Comparison of ENCODE assay signal across 26 mouse cellular contexts in genomic region chr2:29439396-29439795, GRCm38 (mm10).
A peak's percentile ranks its signal among the peaks of the same experiment; 100 is the strongest.
DNase-seq lines count a peak whose midpoint lies in the region; ATAC-seq and TF ChIP-seq lines count a peak whose summit lies in the region.
"Had no signal": no experiment of that assay in that cellular context is flagged by ENCODE, and none has a peak within 500 bp of the region (broad histone marks: within the 10 kb centered on the region; RNA-seq: fewer than 3 reads in every experiment).

No protein-coding gene starts in this region.

- TF ChIP-seq EP300 in liver, postnatal 0 days (IDR thresholded peaks at IDR 0.05; ENCODE audit: low read depth) = no peak

- no peak overlapping the region for H3K4me2 ChIP-seq in hindbrain, embryonic 14.5 days (replicated peaks)
- H3K4me2 ChIP-seq in liver, postnatal 0 days (ENCODE audit: low read depth, low read length) = no peak overlapping the region
- H3K4me2 ChIP-seq in forebrain, postnatal 0 days (ENCODE audit: low read depth) = no peak overlapping the region
- no peak overlapping the region for H3K4me2 ChIP-seq in intestine, embryonic 15.5 days (replicated peaks)
- H3K4me2 ChIP-seq: heart, embryonic 13.5 days; liver, embryonic 11.5 days had no signal

- TF ChIP-seq POLR2A in brain, embryonic 14.5 days (IDR thresholded peaks at IDR 0.05; ENCODE audit: borderline replicate concordance, extremely low read depth, insufficient read depth, insufficient read length, poor library complexity, severe bottlenecking) = no peak

- H3K27ac ChIP-seq in hindbrain, embryonic 14.5 days = peak overlapping the region; percentile 43; the same call in 1 of the 2 replicates
- H3K27ac ChIP-seq in hindbrain, embryonic 10.5 days = no peak overlapping the region
- peak overlapping the region; percentile 66; the same call in 1 of the 2 replicates for H3K27ac ChIP-seq in liver, postnatal 0 days (ENCODE audit: low read depth)
- H3K27ac ChIP-seq in forebrain, postnatal 0 days (ENCODE audit: low read depth, low read length) = peak overlapping the region; percentile 45; the same call in 1 of the 2 replicates
- no peak overlapping the region for H3K27ac ChIP-seq in intestine, embryonic 15.5 days
- H3K27ac ChIP-seq: heart, embryonic 13.5 days had no signal

- TF ChIP-seq CTCF in liver, postnatal 0 days (IDR thresholded peaks at IDR 0.05; ENCODE audit: low read depth) = no peak
- no peak for TF ChIP-seq CTCF in brain, embryonic 14.5 days (IDR thresholded peaks at IDR 0.05; ENCODE audit: borderline replicate concordance, extremely low read depth, insufficient read depth, insufficient read length)
- TF ChIP-seq CTCF in forebrain, postnatal 0 days (IDR thresholded peaks at IDR 0.05; ENCODE audit: low read depth) = no peak

- H3K36me3 ChIP-seq in hindbrain, embryonic 14.5 days (replicated peaks; ENCODE audit: control insufficient read depth, insufficient read depth) = no peaks in the 10 kb centered on the region
- no peaks in the 10 kb centered on the region for H3K36me3 ChIP-seq in hindbrain, embryonic 10.5 days
- H3K36me3 ChIP-seq in liver, postnatal 0 days (replicated peaks; ENCODE audit: insufficient read depth, low read length) = no peaks in the 10 kb centered on the region
- no peaks in the 10 kb centered on the region for H3K36me3 ChIP-seq in forebrain, postnatal 0 days (ENCODE audit: insufficient read depth)
- no peaks in the 10 kb centered on the region for H3K36me3 ChIP-seq in intestine, embryonic 15.5 days
- H3K36me3 ChIP-seq: heart, embryonic 13.5 days had no signal

- DNase-seq in hindbrain, embryonic 14.5 days (ENCODE audit: low spot score) = no peak
- DNase-seq in hindbrain, embryonic 10.5 days (ENCODE audit: low spot score) = no peak
- DNase-seq in liver, postnatal 0 days = no peak
- DNase-seq in liver = no peak
- peak; percentile 55 for DNase-seq in brain, embryonic 14.5 days (ENCODE audit: low read depth)
- DNase-seq in forebrain, postnatal 0 days = no peak
- DNase-seq: adrenal gland, postnatal 10 days; B cell, adult 2 months; cerebellum, adult 11 months; cerebellum, adult 9-10 months; cerebellum, postnatal 36 days; gastrocnemius, postnatal 10 days; heart, postnatal 10 days; kidney, adult 11 months; kidney, postnatal 36 days; layer of hippocampus, postnatal 36 days; lung, postnatal 4 days; midbrain, embryonic 14.5 days; right cerebral cortex, adult 18-20 months; spleen, adult 18-20 months; thymus, postnatal 14 days had no signal

- no peaks in the 10 kb centered on the region for H3K27me3 ChIP-seq in hindbrain, embryonic 14.5 days (ENCODE audit: control insufficient read depth, insufficient read depth, low read length)
- no peaks in the 10 kb centered on the region for H3K27me3 ChIP-seq in hindbrain, embryonic 10.5 days (ENCODE audit: insufficient read depth, poor library complexity, severe bottlenecking)
- no peaks in the 10 kb centered on the region for H3K27me3 ChIP-seq in liver, postnatal 0 days (ENCODE audit: insufficient read depth, low read length)
- H3K27me3 ChIP-seq in forebrain, postnatal 0 days (ENCODE audit: insufficient read depth, low read length) = no peaks in the 10 kb centered on the region
- no peaks in the 10 kb centered on the region for H3K27me3 ChIP-seq in intestine, embryonic 15.5 days (replicated peaks)
- H3K27me3 ChIP-seq: heart, embryonic 13.5 days had no signal

- WGBS in hindbrain, embryonic 14.5 days = 71% methylated on average over 7 of the region's 7 CpGs
- 87% methylated on average over 7 of the region's 7 CpGs for WGBS in hindbrain, embryonic 10.5 days
- WGBS in liver, postnatal 0 days (ENCODE audit: insufficient replicate concordance) = 75% methylated on average over 7 of the region's 7 CpGs
- 30% methylated on average over 7 of the region's 7 CpGs for WGBS in forebrain, postnatal 0 days
- WGBS in intestine, embryonic 15.5 days = 69% methylated on average over 7 of the region's 7 CpGs

- no peak for ATAC-seq in hindbrain, embryonic 14.5 days (ENCODE audit: low FRiP score)
- no peak for ATAC-seq in liver, postnatal 0 days
- no peak for ATAC-seq in forebrain, postnatal 0 days
- no peak for ATAC-seq in intestine, embryonic 15.5 days
- ATAC-seq: lung, postnatal 0 days had no signal

- no peaks in the 10 kb centered on the region for H3K9me3 ChIP-seq in hindbrain, embryonic 14.5 days (ENCODE audit: control insufficient read depth, low read length)
- H3K9me3 ChIP-seq in hindbrain, embryonic 10.5 days = no peaks in the 10 kb centered on the region
- no peaks in the 10 kb centered on the region for H3K9me3 ChIP-seq in liver, postnatal 0 days (ENCODE audit: low read length)
- no peaks in the 10 kb centered on the region for H3K9me3 ChIP-seq in forebrain, postnatal 0 days (ENCODE audit: low read length)
- no peaks in the 10 kb centered on the region for H3K9me3 ChIP-seq in intestine, embryonic 15.5 days
- H3K9me3 ChIP-seq: heart, embryonic 13.5 days; megakaryocyte, embryonic 14.5 days had no signal

- H3K4me3 ChIP-seq in hindbrain, embryonic 14.5 days (replicated peaks; ENCODE audit: low read length) = no peak overlapping the region
- no peak overlapping the region for H3K4me3 ChIP-seq in hindbrain, embryonic 10.5 days
- no peak overlapping the region for H3K4me3 ChIP-seq in liver, postnatal 0 days (ENCODE audit: low read depth, low read length)
- H3K4me3 ChIP-seq in forebrain, postnatal 0 days (ENCODE audit: low read depth, low read length) = no peak overlapping the region
- H3K4me3 ChIP-seq in intestine, embryonic 15.5 days (replicated peaks) = no peak overlapping the region
- H3K4me3 ChIP-seq: heart, embryonic 13.5 days; megakaryocyte, embryonic 14.5 days had no signal

- H3K9ac ChIP-seq in hindbrain, embryonic 14.5 days = no peak overlapping the region
- no peak overlapping the region for H3K9ac ChIP-seq in liver, postnatal 0 days (replicated peaks)
- no peak overlapping the region for H3K9ac ChIP-seq in forebrain, postnatal 0 days
- no peak overlapping the region for H3K9ac ChIP-seq in intestine, embryonic 15.5 days
- H3K9ac ChIP-seq: heart, embryonic 13.5 days had no signal

- H3K4me1 ChIP-seq in hindbrain, embryonic 14.5 days (replicated peaks; ENCODE audit: control insufficient read depth, insufficient read depth, low read length) = peaks cover 22% of the 10 kb centered on the region
- H3K4me1 ChIP-seq in hindbrain, embryonic 10.5 days (replicated peaks) = peaks cover 36% of the 10 kb centered on the region
- H3K4me1 ChIP-seq in liver, postnatal 0 days (ENCODE audit: insufficient read depth) = peaks cover 23% of the 10 kb centered on the region
- peaks cover 19% of the 10 kb centered on the region; the same call in 1 of the 2 replicates for H3K4me1 ChIP-seq in forebrain, postnatal 0 days (ENCODE audit: insufficient read depth)
- H3K4me1 ChIP-seq in intestine, embryonic 15.5 days (replicated peaks) = no peaks in the 10 kb centered on the region

Comparison
In these comparisons a context has a peak if more than half of its experiments do, and no peak if none do; other contexts are left out.
1. H3K27ac ChIP-seq: peak in hindbrain, embryonic 14.5 days (single experiment), liver, postnatal 0 days (single experiment) and forebrain, postnatal 0 days (single experiment); none in hindbrain, embryonic 10.5 days (single experiment) and intestine, embryonic 15.5 days (single experiment).